Mouse (Mus musculus): Measurements from ENCODE around the gene Rasgef1c.

Rasgef1c gene

DNA sequence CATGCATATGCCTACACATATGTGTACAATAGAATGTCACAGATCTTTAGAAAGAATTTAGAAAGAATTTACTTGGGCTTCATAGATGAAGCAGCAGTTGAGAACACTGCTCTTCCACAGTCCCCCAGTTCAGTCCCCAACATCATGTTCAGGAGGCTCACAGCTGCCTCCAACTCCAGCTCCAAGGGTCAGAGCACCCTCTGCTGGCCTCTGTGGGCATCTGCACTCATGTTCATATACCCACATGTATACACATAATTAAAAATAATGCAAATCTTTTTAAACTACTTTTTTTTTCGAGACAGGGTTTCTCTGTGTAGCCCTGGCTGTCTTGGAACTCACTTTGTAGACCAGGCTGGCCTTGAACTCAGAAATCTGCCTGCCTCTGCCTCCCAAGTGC lies 73.0 kb downstream of the Rasgef1c start:
- peak; percentile 33 for DNase-seq (ENCODE audit: low read depth, low spot score)

DNA sequence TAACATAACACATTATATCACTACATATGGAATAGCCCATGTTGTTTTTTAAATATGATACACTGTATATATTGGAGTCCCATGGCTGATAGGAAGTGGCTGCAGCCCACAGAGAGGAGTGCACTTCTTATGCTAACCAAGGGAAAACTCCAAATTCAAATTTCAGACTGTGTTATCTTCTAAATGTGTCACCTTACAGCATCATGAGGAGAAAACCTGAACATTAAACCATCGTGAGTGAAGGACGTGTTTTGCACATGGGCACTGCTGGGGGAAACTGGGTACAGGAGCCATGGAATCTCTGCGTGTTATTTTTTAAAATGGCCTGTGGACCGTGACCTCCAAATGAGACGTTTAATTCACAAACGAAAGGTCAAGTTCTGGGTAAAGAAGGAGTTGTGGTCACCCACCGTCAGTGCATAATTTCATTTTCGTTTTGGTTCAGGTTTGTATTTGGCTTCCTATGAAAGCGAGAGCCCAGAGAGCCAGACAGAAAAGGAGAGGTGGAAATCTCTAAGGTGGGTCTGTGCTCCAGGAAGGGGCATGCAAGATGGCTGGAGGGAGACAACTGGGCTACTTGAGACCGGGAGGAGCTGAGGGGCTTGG lies 76.4 kb downstream of the Rasgef1c start:
- no peak for DNase-seq (ENCODE audit: low read depth, low spot score)

DNA sequence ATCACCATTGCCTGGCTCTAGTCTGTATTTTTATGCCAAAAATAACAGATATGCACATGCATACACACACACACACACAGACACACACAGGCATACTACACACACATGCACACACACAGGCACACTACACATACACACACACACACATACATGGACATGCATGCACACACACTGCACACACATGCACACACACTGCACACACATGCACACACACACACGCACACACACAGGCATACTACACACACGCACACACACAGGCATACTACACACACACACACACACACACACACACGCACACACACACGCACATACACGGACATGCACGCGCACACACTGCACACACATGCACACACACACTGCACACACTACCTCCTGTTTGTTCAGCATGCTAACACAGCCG lies 77.3 kb downstream of the Rasgef1c start:
- no peak for DNase-seq (ENCODE audit: low read depth, low spot score)

DNA sequence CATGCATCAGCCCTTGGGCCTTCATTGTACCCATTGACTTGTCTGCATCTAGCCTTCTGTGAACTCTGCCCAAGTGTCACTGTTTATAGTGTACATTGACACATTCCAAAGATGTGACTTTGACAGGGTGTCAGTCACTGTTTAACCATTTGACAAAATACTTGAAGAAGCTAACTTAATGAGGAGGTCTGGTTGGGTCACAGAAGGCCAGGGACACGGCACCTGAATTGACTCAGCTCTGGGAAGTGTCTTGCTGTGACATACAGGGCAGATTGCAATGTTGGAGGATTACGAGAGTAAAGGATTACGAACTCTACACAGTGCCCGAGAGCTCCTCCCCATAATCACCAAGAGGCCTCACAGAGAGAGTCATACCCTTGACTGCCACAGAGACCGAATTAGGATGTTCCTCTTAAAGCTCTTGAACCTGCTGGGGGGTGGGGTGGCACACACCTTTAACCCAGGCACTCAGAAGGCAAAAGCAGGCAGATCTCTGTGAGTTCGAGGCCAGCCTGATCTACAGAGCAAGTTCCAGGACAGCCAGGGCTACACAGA lies 79.1 kb downstream of the Rasgef1c start:
- no peak for DNase-seq (ENCODE audit: low read depth, low spot score)

DNA sequence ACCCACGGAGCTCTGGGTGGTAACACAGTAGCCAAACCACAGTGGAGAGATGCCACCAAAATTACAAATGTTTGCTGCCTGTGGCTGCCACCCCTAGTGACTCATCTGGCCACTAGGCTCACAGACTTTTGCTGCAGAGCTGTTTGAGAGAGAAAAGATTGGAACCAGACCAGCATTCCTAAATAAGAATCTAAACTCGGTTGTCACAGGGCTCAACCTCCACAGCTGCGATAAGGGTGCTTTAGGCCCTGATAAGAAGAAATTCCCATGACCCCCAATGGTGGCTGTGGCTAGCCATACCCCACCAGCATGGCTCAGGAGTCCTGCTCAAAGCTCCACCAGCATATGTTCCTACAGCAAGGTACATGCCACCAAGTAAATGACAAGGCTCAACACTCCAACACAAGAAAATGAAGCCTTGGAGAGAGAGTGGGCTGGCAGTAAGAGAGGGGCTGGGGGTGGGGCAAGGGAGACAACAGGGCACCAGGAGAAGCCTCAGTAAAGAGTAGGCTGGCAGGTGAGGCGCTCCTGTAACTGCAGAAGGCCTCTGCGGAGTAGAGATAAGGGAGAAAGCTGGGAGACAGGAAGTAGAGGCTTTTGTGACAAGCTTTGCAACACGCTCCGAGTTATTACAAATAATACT lies 79.8 kb downstream of the Rasgef1c start:
- no peak for DNase-seq (ENCODE audit: low read depth, low spot score)

DNA sequence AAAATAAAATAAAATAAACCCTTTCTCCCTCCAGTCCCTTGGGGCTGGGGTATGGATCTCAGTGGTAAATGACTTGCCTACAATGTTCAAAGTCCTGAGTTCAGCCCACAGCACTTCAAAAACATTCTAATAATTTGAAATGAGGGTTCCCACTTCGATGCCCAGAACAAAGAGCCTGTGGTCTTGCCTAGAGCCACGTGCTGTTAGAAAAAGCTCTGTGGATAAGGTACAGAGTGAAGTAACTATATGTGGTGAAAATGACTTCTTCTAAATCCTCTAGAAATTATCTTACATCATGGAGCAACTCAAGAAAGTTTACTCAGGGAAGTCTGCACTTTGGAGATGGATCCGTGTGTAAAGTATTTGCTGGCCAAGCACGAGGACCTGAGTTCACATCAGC lies 80.5 kb downstream of the Rasgef1c start:
- DNase-seq (ENCODE audit: low read depth, low spot score) = no peak

DNA sequence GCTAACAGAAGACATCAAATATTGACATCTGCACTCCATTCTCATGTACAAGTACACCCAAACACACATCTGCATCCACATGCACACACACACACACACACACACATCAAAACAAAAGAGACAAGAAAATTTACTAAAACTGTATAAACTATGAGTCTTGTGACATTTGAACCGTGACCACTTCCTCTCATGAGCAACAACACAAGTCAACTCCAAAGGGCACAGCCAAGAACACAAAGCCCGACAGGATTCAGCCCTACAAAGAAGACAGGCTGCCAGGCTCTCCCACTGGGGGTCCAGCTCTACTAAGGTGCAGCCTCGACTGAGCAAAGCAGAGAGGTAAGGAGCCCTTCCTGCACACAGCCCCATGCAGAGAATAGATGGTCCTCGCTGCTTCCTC lies 81.2 kb downstream of the Rasgef1c start:
- DNase-seq (ENCODE audit: low read depth, low spot score) = no peak

DNA sequence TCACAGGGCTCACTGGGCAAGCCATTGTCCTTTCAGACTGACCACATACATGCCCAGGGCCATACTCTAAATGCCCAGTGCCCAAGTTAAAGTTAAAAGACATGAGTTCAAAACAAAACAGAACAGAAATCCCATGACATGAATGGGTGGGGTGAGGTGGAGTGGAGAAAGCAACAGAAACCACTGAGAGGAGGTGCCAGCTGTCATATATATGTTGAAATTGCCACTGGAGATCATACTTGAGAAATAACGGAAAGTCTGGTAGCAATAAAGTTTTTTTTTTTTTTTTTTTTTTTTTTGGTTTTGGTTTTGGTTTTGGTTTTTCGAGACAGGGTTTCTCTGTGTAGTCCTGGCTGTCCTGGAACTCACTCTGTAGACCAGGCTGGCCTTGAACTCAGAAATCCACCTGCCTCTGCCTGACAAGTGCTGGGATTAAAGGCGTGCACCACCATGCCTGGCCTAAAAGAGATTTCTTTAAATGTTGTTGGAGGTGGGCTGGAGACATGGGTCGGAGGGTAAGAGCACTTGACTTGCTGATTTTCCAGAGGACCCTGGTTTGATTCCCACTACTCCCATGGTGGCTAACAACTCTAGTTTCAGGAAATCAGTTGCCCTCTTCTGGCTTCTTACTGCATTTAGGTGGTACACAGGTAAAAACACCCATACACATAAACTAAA lies 82.4 kb downstream of the Rasgef1c start:
- DNase-seq (ENCODE audit: low read depth, low spot score) = no peak

DNA sequence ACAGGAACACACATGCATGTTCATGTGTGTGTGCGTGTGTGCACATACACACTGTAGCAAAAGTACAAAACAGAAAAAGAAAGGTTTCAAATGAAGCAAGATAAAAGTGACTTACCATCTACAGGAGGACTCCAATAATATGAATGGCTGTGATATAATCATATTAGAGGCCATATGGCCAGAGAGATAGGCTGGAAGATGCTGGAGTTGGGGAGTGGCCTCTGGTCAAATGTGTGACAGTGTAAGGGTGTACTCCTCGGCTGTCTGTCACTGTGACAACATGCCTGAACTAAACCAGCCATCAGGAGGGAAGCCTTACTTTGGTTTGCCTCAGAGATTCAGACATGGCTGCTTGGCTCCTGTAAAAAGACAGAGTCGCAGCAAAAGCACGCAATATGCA lies 83.4 kb downstream of the Rasgef1c start:
- no peak for DNase-seq (ENCODE audit: low read depth, low spot score)

DNA sequence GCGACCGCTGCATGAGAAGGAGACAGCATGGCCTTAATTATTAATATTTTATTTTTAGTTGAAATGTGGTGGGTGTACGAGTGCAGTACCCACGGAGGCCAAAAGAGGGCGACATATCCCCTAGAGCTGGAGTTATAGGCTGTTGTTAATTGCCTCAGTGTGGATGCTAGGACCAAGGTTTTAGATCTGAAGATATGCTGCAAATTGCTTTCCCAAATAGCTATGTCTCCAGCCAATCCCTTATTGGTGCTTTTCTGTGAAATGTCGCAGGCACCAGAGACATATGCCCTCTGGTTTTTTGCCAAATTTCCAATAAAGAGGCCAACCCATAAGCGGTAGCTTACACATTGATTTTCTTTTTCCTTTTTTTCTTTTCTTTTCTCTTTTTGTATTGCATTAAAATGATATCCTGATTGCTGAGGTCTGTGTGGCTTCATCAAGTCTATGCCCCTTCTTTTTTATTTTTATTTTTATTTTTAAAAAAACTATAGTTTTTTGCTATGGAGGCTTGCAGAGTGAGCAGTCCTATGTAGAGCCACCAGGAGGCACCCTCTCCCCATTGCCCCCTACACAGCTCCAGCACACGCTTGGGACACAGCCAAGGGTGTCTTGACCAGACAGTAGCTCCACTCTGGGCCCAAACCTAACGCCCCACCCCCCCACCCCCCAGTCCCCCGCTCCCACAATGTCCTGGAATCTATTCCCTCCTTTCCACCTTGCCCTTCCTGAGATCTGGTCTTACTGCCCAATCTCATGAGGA lies 84.8 kb downstream of the Rasgef1c start:
- peak; percentile 77 for DNase-seq (ENCODE audit: low read depth, low spot score)

DNA sequence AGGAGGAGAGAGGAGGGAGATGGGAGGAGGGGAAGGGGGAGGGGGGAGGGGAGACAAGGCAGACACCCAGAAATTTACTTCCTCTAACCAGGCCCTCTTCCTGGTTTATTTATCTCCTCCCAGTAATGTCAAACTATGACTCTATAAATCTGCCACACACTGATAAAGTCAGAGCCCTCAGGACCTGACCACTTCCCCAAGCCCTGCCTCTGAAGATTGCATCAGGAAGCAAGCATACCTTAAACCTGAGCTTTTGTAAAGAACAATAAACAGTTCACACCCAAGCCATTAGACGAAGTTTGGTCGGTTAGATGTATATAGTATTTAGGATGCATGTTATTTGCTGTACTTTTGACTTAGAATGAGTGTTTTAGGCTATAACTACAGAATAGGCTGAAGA lies 92.9 kb downstream of the Rasgef1c start:
- DNase-seq (ENCODE audit: low read depth, low spot score) = no peak

DNA sequence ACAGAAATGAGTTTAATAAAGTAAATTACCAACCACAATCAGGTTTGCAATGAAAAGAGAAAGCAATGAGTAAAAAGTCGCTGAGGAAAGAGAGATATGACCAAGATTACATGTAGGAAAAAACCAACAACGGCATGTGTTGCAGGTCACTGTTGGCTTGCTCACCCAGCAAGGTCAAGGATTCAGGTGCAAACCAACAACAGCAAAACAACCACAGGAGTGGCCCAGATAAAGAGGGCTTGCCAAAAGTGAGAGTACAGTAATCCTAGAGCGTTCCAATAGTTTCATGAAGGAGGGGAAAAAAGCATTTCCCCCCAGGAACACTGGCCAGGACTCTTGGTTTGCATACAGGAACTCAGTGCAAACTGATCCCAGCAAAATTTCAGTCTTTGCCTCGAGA lies 94.8 kb downstream of the Rasgef1c start:
- no peak for DNase-seq (ENCODE audit: low read depth, low spot score)

DNA sequence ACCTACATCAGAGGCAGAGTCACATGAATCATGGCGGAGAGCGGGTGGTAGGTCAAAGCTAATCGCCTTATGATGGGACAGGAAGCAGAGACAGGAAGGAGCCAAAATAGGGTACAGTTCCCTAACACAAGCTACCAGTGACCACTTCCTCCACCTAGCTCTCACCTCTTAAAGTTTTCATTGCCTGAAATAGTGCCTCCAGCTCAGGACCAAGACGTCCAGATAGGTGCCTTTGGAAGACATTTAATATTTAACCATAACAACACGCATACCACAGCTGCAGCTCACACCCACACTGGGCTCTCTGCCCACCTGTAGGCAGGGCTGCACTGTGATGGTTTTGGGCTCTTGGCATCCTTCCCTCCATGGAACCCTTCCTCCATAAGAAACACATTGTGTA lies 95.7 kb downstream of the Rasgef1c start:
- DNase-seq (ENCODE audit: low read depth, low spot score) = no peak

DNA sequence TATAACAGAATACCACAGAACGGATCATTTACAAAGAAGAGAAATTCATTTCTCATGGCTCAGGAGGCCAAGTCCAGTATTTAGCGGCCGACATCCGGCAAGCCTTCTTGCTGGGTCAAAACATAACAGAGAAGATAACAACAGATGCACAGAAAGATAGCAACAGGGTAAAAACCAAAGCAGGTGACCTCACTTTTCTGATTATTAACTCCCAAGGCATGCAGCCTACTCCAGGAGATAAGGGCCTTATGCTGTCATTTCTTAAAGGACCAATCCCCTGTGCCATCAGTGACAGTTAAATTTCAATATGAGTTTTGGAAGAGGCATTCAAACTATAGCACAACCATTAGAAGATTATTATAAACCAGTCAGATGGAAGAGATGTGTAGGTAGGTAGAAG lies 101.2 kb downstream of the Rasgef1c start:
- no peak for DNase-seq (ENCODE audit: low read depth, low spot score)

DNA sequence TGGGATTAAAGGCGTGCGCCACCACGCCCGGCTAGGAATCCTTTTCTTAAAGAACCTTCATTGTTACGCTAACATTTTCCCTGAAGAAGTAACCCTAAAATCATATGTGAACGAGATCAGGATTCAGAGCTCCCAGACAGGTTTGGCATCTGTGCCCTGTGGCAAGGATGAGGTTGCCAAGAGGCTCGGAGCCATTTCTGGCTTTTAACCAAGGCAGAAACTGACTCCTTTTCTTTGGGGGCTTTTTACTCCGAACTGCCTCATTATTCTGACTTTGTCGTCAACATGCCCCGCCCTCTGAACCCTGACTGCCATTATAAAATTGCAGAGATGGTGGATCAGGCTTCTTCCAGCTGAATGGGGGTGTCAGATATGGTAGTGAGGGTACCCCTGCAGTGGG lies 106.1 kb downstream of the Rasgef1c start:
- DNase-seq (ENCODE audit: low read depth, low spot score) = peak; percentile 42

DNA sequence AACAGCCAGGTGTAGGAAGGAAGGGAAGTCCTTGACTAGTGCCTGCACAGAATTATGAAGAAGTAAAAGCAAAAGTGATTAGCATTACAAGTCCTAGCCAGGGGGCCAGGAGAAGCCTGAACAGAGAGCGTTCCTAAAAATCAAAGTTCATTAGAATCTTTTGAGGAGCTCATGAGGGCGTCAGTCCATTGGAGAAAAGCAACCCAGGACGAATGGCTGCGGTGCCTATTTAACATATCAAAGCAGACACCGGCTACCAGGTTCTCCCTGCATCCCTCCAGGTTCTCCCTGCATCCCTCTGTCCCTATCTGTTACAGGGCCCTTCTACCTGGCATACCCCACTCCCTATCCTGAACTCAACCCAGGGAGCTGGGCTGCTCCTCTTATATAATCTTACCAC lies 106.6 kb downstream of the Rasgef1c start:
- DNase-seq (ENCODE audit: low read depth, low spot score) = peak; percentile 66

DNA sequence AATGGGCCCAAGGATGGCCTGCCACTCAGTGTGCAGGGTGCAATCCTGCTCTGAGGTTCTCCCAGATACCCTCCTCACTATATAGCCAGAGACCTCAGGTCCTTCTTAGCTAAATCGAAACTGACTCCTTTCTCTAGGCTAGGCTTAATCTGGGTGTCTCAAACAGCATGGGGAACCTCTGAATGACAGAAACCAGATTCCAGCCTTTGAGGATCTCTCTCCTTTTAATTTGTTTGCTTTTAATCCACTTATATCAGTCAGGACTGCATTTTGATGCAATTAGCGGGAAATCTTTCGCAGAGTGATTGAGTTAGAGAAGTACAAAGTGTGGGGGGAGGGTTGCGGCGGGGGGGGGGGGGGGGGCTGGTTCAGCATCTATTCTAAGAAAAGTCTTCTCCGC lies 111.4 kb downstream of the Rasgef1c start:
- no peak for DNase-seq (ENCODE audit: low read depth, low spot score)

DNA sequence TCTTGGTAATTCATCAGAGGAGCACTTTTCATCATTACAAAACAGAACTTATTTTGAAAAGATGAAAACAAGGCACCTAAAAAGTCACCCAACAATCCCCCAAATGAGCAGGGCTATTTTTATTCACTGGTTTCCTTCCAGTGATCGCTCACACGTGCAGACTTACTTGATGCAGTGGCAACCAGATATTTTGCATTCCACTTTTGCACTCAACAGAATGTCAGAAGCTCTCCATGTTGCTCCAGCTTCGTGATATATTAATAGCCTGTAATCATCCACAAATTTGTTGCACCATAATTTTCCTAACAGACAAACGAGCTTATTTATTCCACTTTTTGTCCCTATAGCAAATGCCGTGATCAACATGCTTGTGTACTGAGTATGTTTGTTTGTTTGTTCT lies 114.9 kb downstream of the Rasgef1c start:
- no peak for DNase-seq (ENCODE audit: low read depth, low spot score)

DNA sequence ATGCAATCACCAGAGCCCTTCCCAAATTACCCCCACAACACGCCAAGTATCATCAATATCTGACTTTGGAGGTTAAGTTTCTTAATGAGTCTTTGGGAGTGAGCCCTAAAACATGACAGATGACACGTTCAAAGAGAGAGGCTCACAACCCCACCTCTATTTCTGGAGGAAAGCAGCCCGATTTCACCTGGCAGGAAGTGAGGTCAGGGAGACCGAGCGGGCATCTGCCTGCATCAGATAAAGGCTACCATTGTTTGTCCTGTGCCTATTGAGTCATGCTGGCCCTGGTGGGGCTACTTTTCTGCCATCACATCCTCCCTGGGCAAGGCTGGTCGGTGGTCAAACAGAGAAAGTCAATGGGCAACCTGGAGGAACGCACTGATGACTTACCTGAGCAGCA lies 115.9 kb downstream of the Rasgef1c start:
- DNase-seq (ENCODE audit: low read depth, low spot score) = no peak

DNA sequence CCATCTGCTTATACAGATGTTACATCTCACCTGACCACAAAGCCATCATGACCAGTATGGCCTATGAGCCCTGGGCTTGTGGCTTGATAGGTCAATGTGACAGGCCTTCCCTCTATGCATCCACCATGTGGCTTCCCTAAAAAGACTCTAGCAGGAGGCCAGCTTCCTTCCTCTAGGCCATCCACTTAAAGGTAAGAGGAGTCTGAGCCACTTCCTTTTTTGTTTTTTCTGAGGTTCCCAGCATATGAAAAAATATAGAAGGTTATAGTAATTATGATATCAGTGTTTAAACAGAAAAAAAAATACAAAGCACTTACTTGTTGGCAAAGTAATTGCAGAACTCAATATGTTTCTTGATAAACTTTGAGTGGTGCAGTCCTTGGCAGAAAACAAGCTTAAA lies 117.2 kb downstream of the Rasgef1c start:
- DNase-seq (ENCODE audit: low read depth, low spot score) = no peak

DNA sequence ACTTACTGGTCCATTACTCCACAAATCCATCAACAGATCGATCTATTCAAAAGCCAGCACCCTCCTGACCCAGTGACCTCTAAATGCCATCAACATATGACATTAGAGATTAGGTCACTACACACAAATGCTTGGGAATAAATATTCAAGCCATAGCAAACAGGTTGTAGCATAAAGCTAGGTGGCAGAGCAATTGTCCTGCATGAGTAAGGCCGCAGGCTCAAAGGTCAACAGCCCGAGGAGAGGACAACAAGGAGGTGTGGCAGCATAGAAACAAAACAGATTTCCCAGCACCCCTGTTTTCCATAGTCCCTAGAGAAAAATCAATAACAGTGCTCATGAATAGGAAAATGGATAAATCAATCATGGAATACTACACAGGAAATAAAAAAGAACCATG lies 120.5 kb downstream of the Rasgef1c start:
- no peak for DNase-seq (ENCODE audit: low read depth, low spot score)

DNA sequence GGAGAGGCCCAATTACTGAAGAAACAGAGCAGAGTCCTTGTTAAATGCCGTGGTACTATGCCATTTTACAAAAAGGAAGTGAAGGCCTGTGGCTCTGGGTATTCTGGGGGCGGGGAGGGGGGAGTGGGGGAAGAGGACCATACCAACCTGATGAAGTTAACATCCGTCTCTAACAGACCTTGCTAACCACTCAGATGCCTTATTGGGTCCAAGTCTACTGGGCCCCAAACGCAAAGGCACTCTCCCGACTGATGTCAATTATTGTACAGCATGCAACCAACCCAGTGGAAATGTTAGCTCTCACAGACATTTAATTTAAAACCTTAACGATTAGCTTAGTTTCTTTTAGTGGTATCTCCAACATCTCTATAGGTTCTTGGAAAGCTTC lies 122.8 kb downstream of the Rasgef1c start:
- no peak for DNase-seq (ENCODE audit: low read depth, low spot score)

Measured in ZHBTc4 (cell line).